Mouse (Mus musculus): ENCODE results near the gene Olfr130.

Gene Olfr130

GRCm38 (mm10) chr17:38063621-38064020, at the start of gene Olfr130:
Gene Olfr130, plus strand, starts transcription at chr17:38063921.
- no peak for DNase-seq (ENCODE audit: low spot score in 2 of 2)

- DNase-seq (ENCODE audit: low spot score in 2 of 2) = no peak
Observed at GRCm38 (mm10) chr17:38016341-38016740, 47.4 kb upstream of the Olfr130 start.

GRCm38 (mm10) chr17:38026297-38026696, 37.4 kb upstream of the Olfr130 start:
- DNase-seq (ENCODE audit: low spot score in 2 of 2) = no peak

GRCm38 (mm10) chr17:38059979-38060378, 3.7 kb upstream of the Olfr130 start, which contains the start of gene Olfr129:
Gene Olfr129, minus strand, starts transcription at chr17:38060079.
- DNase-seq (ENCODE audit: low spot score in 2 of 2) = no peak

GRCm38 (mm10) chr17:38082364-38082763, 18.6 kb downstream of the Olfr130 start:
- no peak for DNase-seq (ENCODE audit: low spot score in 2 of 2)

- no peak for DNase-seq (ENCODE audit: low spot score in 2 of 2)
Observed at GRCm38 (mm10) chr17:38088593-38088992, 24.9 kb downstream of the Olfr130 start, which contains the start of gene Olfr131. Gene Olfr131, minus strand, starts transcription at chr17:38088693.

Data from heart, adult 9 months (tissue).